Mouse (Mus musculus): ENCODE measurements around the gene Jag1. TPM values are rescaled to one million over a fixed set of nuclear protein-coding genes. Genes with fewer than 3 reads are reported as not detected.

Jag1 gene
- polyA plus RNA-seq, 1 experiment from 2014 or later = 15.7 TPM

DNA sequence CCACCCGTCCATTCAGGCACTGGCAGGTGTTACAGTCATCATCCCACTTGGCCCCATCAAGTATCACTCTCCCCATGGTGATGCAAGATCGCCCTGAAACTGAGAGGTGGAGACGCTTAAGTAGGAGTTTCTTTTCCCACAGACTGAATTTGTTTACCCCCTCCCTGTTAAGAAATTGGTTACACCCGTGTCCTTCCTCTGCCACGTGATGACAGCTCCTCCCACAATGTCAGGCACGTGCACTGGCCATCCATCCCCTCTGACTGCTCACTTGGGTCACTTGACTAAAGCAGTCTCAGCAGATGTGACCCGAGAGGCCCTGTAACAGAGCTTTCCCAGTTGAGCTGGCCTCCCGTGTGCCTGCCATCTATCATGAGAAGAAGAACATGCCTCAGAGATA, 31.2 kb downstream of the Jag1 start:
- H3K9ac ChIP-seq (ENCODE audit: low read length) = no peak overlapping the region
- no peak overlapping the region for H3K4me2 ChIP-seq (ENCODE audit: low read length)
- no peaks in the 10 kb centered on the region for H3K9me3 ChIP-seq (ENCODE audit: control insufficient read depth, low read length)
- H3K36me3 ChIP-seq (ENCODE audit: control insufficient read depth, insufficient read depth, low read length) = peaks cover 79% of the 10 kb centered on the region
- H3K4me3 ChIP-seq (ENCODE audit: control insufficient read depth in 1 of 2, insufficient read depth in 1 of 2, low read depth in 1 of 2, low read length in 2 of 2) = no peak overlapping the region
- peaks cover 6 to 8% of the 10 kb centered on the region in 2 experiments for H3K4me1 ChIP-seq (ENCODE audit: control insufficient read depth in 2 of 2, insufficient read depth in 2 of 2, low read length in 2 of 2)
- H3K27me3 ChIP-seq (ENCODE audit: control insufficient read depth, insufficient read depth, low read length) = no peaks in the 10 kb centered on the region
- no peak for ATAC-seq (ENCODE audit: insufficient number of reproducible peaks, insufficient read depth, low FRiP score, low read depth)
- 37% methylated on average over 8 of the region's 8 CpGs for WGBS
- H3K27ac ChIP-seq (replicated peaks in 1 of 2; ENCODE audit: control insufficient read depth in 1 of 2, insufficient read depth in 1 of 2, low read depth in 2 of 2, low read length in 2 of 2) = no peak overlapping the region

DNA sequence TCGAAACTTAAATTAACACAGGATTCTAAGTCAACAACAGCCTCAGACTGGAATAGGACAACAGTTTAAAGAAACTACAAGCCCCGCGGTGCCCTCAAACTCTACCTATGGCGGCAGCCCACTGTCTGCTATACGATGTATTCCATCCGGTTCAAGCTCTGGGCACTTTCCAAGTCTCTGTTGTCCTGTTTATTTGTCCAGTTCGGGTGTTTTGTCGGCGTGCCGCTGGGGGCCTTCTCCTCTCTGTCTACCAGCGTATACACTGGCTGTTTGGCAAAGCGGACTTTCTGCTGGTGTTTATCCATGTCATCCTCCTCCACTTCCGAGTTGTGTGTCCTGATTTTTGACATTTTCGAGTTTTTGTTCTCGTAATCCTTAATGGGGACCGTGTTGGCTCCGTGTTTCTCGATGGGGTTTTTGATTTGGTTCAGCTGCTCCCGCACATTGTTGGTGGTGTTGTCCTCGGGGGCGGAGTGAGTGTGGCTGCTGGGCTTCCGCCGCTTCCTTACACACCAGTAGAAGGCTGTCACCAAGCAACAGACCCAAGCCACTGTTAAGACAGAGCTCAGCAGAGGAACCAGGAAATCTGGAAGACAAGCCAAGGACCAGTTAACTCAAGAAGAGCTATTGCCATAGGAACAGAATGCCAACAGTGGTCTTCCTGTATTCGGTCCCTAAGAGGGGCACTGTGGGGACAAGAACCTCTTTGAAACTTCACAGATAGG, 33.4 kb downstream of the Jag1 start:
- no peak for ATAC-seq (ENCODE audit: insufficient number of reproducible peaks, insufficient read depth, low FRiP score, low read depth)
- Histone ChIP-seq H3K4me3 (ENCODE audit: control insufficient read depth in 1 of 2, insufficient read depth in 1 of 2, low read depth in 1 of 2, low read length in 2 of 2) (no peak overlapping the region), H3K27me3 (ENCODE audit: control insufficient read depth, insufficient read depth, low read length) (no peaks in the 10 kb centered on the region), H3K27ac (replicated peaks in 1 of 2; ENCODE audit: control insufficient read depth in 1 of 2, insufficient read depth in 1 of 2, low read depth in 2 of 2, low read length in 2 of 2) (no peak overlapping the region), H3K9ac (ENCODE audit: low read length) (no peak overlapping the region), H3K4me1 (ENCODE audit: control insufficient read depth in 2 of 2, insufficient read depth in 2 of 2, low read length in 2 of 2) (peaks cover 9 to 18% of the 10 kb centered on the region in 2 experiments), H3K4me2 (ENCODE audit: low read length) (no peak overlapping the region), H3K36me3 (ENCODE audit: control insufficient read depth, insufficient read depth, low read length) (peaks cover 57% of the 10 kb centered on the region), H3K9me3 (ENCODE audit: control insufficient read depth, low read length) (no peaks in the 10 kb centered on the region)
- 87% methylated on average over 24 of the region's 24 CpGs for WGBS

DNA sequence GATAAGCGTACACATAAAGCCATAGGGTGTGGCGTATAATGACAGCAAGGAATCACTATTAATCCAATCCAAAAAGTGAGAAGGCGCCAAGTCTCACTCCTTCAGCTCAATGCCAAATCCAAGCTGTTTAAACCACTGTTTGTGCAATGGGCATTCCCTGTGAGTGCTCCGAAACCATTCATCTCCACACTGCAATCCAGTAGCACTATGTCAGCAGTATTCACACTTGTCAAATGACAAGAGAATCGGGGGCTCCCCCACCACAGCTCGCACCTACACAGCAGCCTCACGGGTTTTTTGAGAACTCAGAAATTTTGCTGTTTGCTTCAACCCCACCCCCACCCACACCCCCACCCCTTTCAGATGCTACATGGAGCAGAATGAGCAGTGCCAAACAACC, 35.4 kb downstream of the Jag1 start:
- no peak overlapping the region for H3K4me3 ChIP-seq (ENCODE audit: control insufficient read depth in 1 of 2, insufficient read depth in 1 of 2, low read depth in 1 of 2, low read length in 2 of 2)
- no peak overlapping the region for H3K27ac ChIP-seq (replicated peaks in 1 of 2; ENCODE audit: control insufficient read depth in 1 of 2, insufficient read depth in 1 of 2, low read depth in 2 of 2, low read length in 2 of 2)
- H3K27me3 ChIP-seq (ENCODE audit: control insufficient read depth, insufficient read depth, low read length) = no peaks in the 10 kb centered on the region
- H3K4me1 ChIP-seq (ENCODE audit: control insufficient read depth in 2 of 2, insufficient read depth in 2 of 2, low read length in 2 of 2) = peaks cover 9 to 18% of the 10 kb centered on the region in 2 experiments
- no peak overlapping the region for H3K4me2 ChIP-seq (ENCODE audit: low read length)
- H3K36me3 ChIP-seq (ENCODE audit: control insufficient read depth, insufficient read depth, low read length) = peaks cover 37% of the 10 kb centered on the region
- H3K9me3 ChIP-seq (ENCODE audit: control insufficient read depth, low read length) = no peaks in the 10 kb centered on the region
- ATAC-seq (ENCODE audit: insufficient number of reproducible peaks, insufficient read depth, low FRiP score, low read depth) = no peak
- 78% methylated on average over 7 of the region's 7 CpGs for WGBS
- H3K9ac ChIP-seq (ENCODE audit: low read length) = no peak overlapping the region

DNA sequence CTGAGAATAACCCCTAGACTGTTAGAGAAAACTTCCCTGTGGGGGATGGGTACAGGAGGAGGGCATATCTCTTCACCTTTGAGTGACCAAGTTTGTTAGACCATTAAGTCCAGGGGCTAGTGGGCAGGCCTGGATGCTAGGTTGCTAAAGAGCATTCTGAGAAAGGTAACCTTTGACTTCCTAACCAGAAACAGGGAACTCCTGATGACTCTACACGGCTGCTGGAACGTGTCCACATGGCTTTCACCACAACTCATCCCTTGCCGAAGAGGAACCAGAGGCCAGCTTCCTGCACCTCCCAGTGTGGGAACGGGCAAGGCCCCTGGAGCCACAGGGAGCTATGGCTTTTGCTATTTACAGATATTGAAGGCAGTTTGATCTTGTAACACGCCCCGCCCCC, 36.0 kb downstream of the Jag1 start:
- Histone ChIP-seq H3K36me3 (ENCODE audit: control insufficient read depth, insufficient read depth, low read length) (peaks cover 31% of the 10 kb centered on the region), H3K4me1 (ENCODE audit: control insufficient read depth in 2 of 2, insufficient read depth in 2 of 2, low read length in 2 of 2) (peaks cover 9 to 18% of the 10 kb centered on the region in 2 experiments), H3K4me3 (ENCODE audit: control insufficient read depth in 1 of 2, insufficient read depth in 1 of 2, low read depth in 1 of 2, low read length in 2 of 2) (no peak overlapping the region), H3K27ac (replicated peaks in 1 of 2; ENCODE audit: control insufficient read depth in 1 of 2, insufficient read depth in 1 of 2, low read depth in 2 of 2, low read length in 2 of 2) (0 out of 4 replicates have a peak overlapping the region, but pooled peaks of 1 of the 2 experiments have one; percentile 19), H3K4me2 (ENCODE audit: low read length) (no peak overlapping the region), H3K9me3 (ENCODE audit: control insufficient read depth, low read length) (no peaks in the 10 kb centered on the region), H3K9ac (ENCODE audit: low read length) (no peak overlapping the region), H3K27me3 (ENCODE audit: control insufficient read depth, insufficient read depth, low read length) (no peaks in the 10 kb centered on the region)
- 51% methylated on average over 6 of the region's 6 CpGs for WGBS
- no peak for ATAC-seq (ENCODE audit: insufficient number of reproducible peaks, insufficient read depth, low FRiP score, low read depth)

DNA sequence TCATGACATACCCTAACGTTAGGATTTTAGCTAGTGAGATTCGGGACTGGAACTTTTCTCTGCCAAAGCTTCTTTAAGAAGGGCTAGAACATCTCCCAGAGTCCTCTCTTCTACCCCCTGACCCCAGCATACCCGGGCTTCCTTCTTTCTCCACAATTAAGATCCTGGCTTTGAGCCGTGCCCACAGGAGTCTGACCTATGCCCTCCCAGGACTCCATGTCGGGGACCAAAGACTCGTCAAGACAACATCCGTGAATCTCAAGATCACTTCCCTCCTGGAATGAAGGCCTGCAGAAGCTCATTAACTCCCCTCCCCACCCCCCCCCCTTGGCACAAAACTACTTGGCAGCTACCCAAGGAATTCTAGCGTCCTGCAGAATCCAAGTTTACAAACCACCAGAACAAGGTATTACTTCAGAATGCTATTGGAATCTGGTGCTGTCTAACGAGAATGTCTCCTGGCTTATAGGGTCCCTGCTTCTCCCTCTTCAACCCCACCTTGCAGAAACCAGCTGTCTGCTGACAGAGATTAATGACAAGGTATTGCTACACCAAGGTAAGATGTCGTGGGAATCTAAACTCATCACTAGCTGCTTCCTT, 36.6 kb downstream of the Jag1 start:
- H3K9ac ChIP-seq (ENCODE audit: low read length) = no peak overlapping the region
- H3K27ac ChIP-seq (replicated peaks in 1 of 2; ENCODE audit: control insufficient read depth in 1 of 2, insufficient read depth in 1 of 2, low read depth in 2 of 2, low read length in 2 of 2) = 0 out of 4 replicates have a peak overlapping the region, but pooled peaks of 1 of the 2 experiments have one; percentile 19
- peaks cover 25% of the 10 kb centered on the region for H3K36me3 ChIP-seq (ENCODE audit: control insufficient read depth, insufficient read depth, low read length)
- WGBS = 26% methylated on average over 10 of the region's 10 CpGs
- no peaks in the 10 kb centered on the region for H3K27me3 ChIP-seq (ENCODE audit: control insufficient read depth, insufficient read depth, low read length)
- ATAC-seq (ENCODE audit: insufficient number of reproducible peaks, insufficient read depth, low FRiP score, low read depth) = no peak
- peaks cover 9 to 18% of the 10 kb centered on the region in 2 experiments for H3K4me1 ChIP-seq (ENCODE audit: control insufficient read depth in 2 of 2, insufficient read depth in 2 of 2, low read length in 2 of 2)
- H3K4me2 ChIP-seq (ENCODE audit: low read length) = no peak overlapping the region
- H3K4me3 ChIP-seq (ENCODE audit: control insufficient read depth in 1 of 2, insufficient read depth in 1 of 2, low read depth in 1 of 2, low read length in 2 of 2) = no peak overlapping the region
- H3K9me3 ChIP-seq (ENCODE audit: control insufficient read depth, low read length) = no peaks in the 10 kb centered on the region

DNA sequence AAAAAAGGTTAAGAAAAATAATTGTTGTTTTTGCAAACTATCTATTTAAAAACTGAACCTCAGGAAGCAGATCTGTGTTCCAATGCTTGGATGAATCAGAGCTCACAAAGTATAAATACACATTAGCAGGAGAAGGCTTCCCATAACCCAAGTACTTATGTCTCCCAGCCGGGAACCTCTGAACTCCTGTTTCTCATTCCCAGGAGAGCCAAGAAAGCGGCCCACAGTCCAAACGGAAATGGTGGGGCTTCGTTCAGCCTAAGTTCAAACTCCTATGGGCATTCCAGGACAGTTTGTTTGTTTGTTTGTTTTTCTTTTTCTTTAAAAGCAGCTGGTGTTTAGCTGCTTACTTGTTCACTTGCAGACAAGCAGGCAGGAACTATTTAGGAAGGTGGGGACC, 37.7 kb downstream of the Jag1 start:
- Histone ChIP-seq H3K27ac (replicated peaks in 1 of 2; ENCODE audit: control insufficient read depth in 1 of 2, insufficient read depth in 1 of 2, low read depth in 2 of 2, low read length in 2 of 2) (no peak overlapping the region), H3K9me3 (ENCODE audit: control insufficient read depth, low read length) (no peaks in the 10 kb centered on the region), H3K4me3 (ENCODE audit: control insufficient read depth in 1 of 2, insufficient read depth in 1 of 2, low read depth in 1 of 2, low read length in 2 of 2) (no peak overlapping the region), H3K9ac (ENCODE audit: low read length) (no peak overlapping the region), H3K4me2 (ENCODE audit: low read length) (no peak overlapping the region), H3K36me3 (ENCODE audit: control insufficient read depth, insufficient read depth, low read length) (peaks cover 14% of the 10 kb centered on the region), H3K4me1 (ENCODE audit: control insufficient read depth in 2 of 2, insufficient read depth in 2 of 2, low read length in 2 of 2) (peaks cover 9 to 18% of the 10 kb centered on the region in 2 experiments), H3K27me3 (ENCODE audit: control insufficient read depth, insufficient read depth, low read length) (no peaks in the 10 kb centered on the region)
- WGBS = 80% methylated on average over 4 of the region's 4 CpGs
- no peak for ATAC-seq (ENCODE audit: insufficient number of reproducible peaks, insufficient read depth, low FRiP score, low read depth)

DNA sequence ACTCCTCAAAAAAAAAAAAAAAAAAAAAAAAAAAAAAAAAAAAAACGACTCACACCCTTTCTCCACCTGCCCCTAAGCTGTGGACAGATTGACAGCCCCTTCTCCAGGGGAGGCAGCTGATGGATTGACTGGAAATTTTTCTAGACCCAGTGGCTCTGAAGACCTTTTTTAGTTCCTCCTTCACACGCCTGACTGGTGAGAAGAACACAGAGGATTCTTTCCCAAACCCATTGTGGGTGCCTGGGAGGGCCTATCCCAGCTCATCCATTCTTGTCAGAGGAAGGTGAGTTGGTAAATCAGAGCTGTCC, 42.2 kb downstream of the Jag1 start:
- Histone ChIP-seq H3K9ac (ENCODE audit: low read length) (no peak overlapping the region), H3K27ac (replicated peaks in 1 of 2; ENCODE audit: control insufficient read depth in 1 of 2, insufficient read depth in 1 of 2, low read depth in 2 of 2, low read length in 2 of 2) (no peak overlapping the region), H3K9me3 (ENCODE audit: control insufficient read depth, low read length) (no peaks in the 10 kb centered on the region), H3K4me1 (ENCODE audit: control insufficient read depth in 2 of 2, insufficient read depth in 2 of 2, low read length in 2 of 2) (no peaks in the 10 kb centered on the region), H3K36me3 (ENCODE audit: control insufficient read depth, insufficient read depth, low read length) (no peaks in the 10 kb centered on the region), H3K27me3 (ENCODE audit: control insufficient read depth, insufficient read depth, low read length) (no peaks in the 10 kb centered on the region), H3K4me3 (ENCODE audit: control insufficient read depth in 1 of 2, insufficient read depth in 1 of 2, low read depth in 1 of 2, low read length in 2 of 2) (no peak overlapping the region), H3K4me2 (ENCODE audit: low read length) (no peak overlapping the region)
- WGBS = 39% methylated on average over 2 of the region's 2 CpGs
- no peak for ATAC-seq (ENCODE audit: insufficient number of reproducible peaks, insufficient read depth, low FRiP score, low read depth)

Data from heart, embryonic 14.5 days (tissue).